Mouse (Mus musculus): ENCODE measurements at regions not wholly inside any gene's neighbourhood (a gene's known extent, or its start where the extent isn't known, plus 50 kb on each side); places are given as distances from the start of the nearest gene placed in this dataset.

- no peak for DNase-seq (ENCODE audit: low read depth in 3 of 3, low spot score in 3 of 3)
- H3K4me3 ChIP-seq (ENCODE audit: insufficient read depth in 1 of 2, low read depth in 2 of 2, low read length in 2 of 2), result no peak overlapping the region
- no peak overlapping the region for H3K27ac ChIP-seq
- no peak overlapping the region for H3K9ac ChIP-seq (replicated peaks)
- H3K27me3 ChIP-seq (ENCODE audit: control insufficient read depth, insufficient read depth, low read length), result no peaks in the 10 kb centered on the region
- 40% methylated on average over 7 of the region's 7 CpGs for WGBS (ENCODE audit: insufficient replicate concordance)
- no peak for ATAC-seq (ENCODE audit: insufficient read depth)
- no peaks in the 10 kb centered on the region for H3K9me3 ChIP-seq (ENCODE audit: control insufficient read depth, low read length)
- no peaks in the 10 kb centered on the region for H3K36me3 ChIP-seq (replicated peaks; ENCODE audit: control insufficient read depth, insufficient read depth, low read depth)
- H3K4me2 ChIP-seq (ENCODE audit: low read depth), result no peak overlapping the region
- no peak for TF ChIP-seq CTCF (IDR thresholded peaks at IDR 0.05; ENCODE audit: low read depth)
- TF ChIP-seq EP300 (IDR thresholded peaks at IDR 0.05; ENCODE audit: low read depth), result no peak
- H3K4me1 ChIP-seq (replicated peaks; ENCODE audit: control insufficient read depth in 2 of 2, insufficient read depth in 2 of 2, low read length in 1 of 2), result no peaks in the 10 kb centered on the region
Measured at GRCm38 (mm10) chr16:29911164-29911571, 153.0 kb upstream of the Hes1 start.

GRCm38 (mm10) chr16:29913357-29914010 is 150.7 kb upstream of the Hes1 start:
- Histone ChIP-seq H3K4me2 (ENCODE audit: low read depth) (no peak overlapping the region), H3K9me3 (ENCODE audit: control insufficient read depth, low read length) (no peaks in the 10 kb centered on the region), H3K9ac (replicated peaks) (no peak overlapping the region), H3K27ac (no peak overlapping the region), H3K36me3 (replicated peaks; ENCODE audit: control insufficient read depth, insufficient read depth, low read depth) (no peaks in the 10 kb centered on the region), H3K4me3 (ENCODE audit: insufficient read depth in 1 of 2, low read depth in 2 of 2, low read length in 2 of 2) (no peak overlapping the region), H3K4me1 (replicated peaks; ENCODE audit: control insufficient read depth in 2 of 2, insufficient read depth in 2 of 2, low read length in 1 of 2) (no peaks in the 10 kb centered on the region), H3K27me3 (ENCODE audit: control insufficient read depth, insufficient read depth, low read length) (no peaks in the 10 kb centered on the region)
- WGBS (ENCODE audit: insufficient replicate concordance), result 53% methylated on average over 8 of the region's 8 CpGs
- TF ChIP-seq CTCF (IDR thresholded peaks at IDR 0.05; ENCODE audit: low read depth), result no peak
- TF ChIP-seq EP300 (IDR thresholded peaks at IDR 0.05; ENCODE audit: low read depth), result no peak
- DNase-seq (ENCODE audit: low read depth in 3 of 3, low spot score in 3 of 3) (no peak), ATAC-seq (ENCODE audit: insufficient read depth) (no peak)

- TF ChIP-seq CTCF (IDR thresholded peaks at IDR 0.05; ENCODE audit: low read depth) (no peak), EP300 (IDR thresholded peaks at IDR 0.05; ENCODE audit: low read depth) (no peak)
- Histone ChIP-seq H3K4me2 (ENCODE audit: low read depth) (no peak overlapping the region), H3K27ac (no peak overlapping the region), H3K4me1 (replicated peaks; ENCODE audit: control insufficient read depth in 2 of 2, insufficient read depth in 2 of 2, low read length in 1 of 2) (no peaks in the 10 kb centered on the region), H3K9me3 (ENCODE audit: control insufficient read depth, low read length) (no peaks in the 10 kb centered on the region), H3K4me3 (ENCODE audit: insufficient read depth in 1 of 2, low read depth in 2 of 2, low read length in 2 of 2) (no peak overlapping the region), H3K36me3 (replicated peaks; ENCODE audit: control insufficient read depth, insufficient read depth, low read depth) (no peaks in the 10 kb centered on the region), H3K27me3 (ENCODE audit: control insufficient read depth, insufficient read depth, low read length) (no peaks in the 10 kb centered on the region), H3K9ac (replicated peaks) (no peak overlapping the region)
- DNase-seq (ENCODE audit: low read depth in 3 of 3, low spot score in 3 of 3), result no peak
- WGBS (ENCODE audit: insufficient replicate concordance), result 50% methylated on average over 11 of the region's 11 CpGs
- no peak for ATAC-seq (ENCODE audit: insufficient read depth)
Measured at GRCm38 (mm10) chr16:29915346-29915745, 148.8 kb upstream of the Hes1 start.

GRCm38 (mm10) chr16:29917989-29918388 is 146.2 kb upstream of the Hes1 start:
- Histone ChIP-seq H3K9ac (replicated peaks) (no peak overlapping the region), H3K9me3 (ENCODE audit: control insufficient read depth, low read length) (no peaks in the 10 kb centered on the region), H3K4me2 (ENCODE audit: low read depth) (no peak overlapping the region), H3K27ac (no peak overlapping the region), H3K4me3 (ENCODE audit: insufficient read depth in 1 of 2, low read depth in 2 of 2, low read length in 2 of 2) (no peak overlapping the region), H3K36me3 (replicated peaks; ENCODE audit: control insufficient read depth, insufficient read depth, low read depth) (no peaks in the 10 kb centered on the region), H3K4me1 (replicated peaks; ENCODE audit: control insufficient read depth in 2 of 2, insufficient read depth in 2 of 2, low read length in 1 of 2) (no peaks in the 10 kb centered on the region; a peak in 1 of 4 replicates), H3K27me3 (ENCODE audit: control insufficient read depth, insufficient read depth, low read length) (no peaks in the 10 kb centered on the region)
- DNase-seq (ENCODE audit: low read depth in 3 of 3, low spot score in 3 of 3) (no peak), ATAC-seq (ENCODE audit: insufficient read depth) (no peak)
- WGBS (ENCODE audit: insufficient replicate concordance), result 41% methylated on average over 3 of the region's 3 CpGs
- no peak for TF ChIP-seq CTCF (IDR thresholded peaks at IDR 0.05; ENCODE audit: low read depth)
- no peak for TF ChIP-seq EP300 (IDR thresholded peaks at IDR 0.05; ENCODE audit: low read depth)

- WGBS (ENCODE audit: insufficient replicate concordance), result 64% methylated on average over 6 of the region's 6 CpGs
- Histone ChIP-seq H3K4me3 (ENCODE audit: insufficient read depth in 1 of 2, low read depth in 2 of 2, low read length in 2 of 2) (no peak overlapping the region), H3K9me3 (ENCODE audit: control insufficient read depth, low read length) (no peaks in the 10 kb centered on the region), H3K27me3 (ENCODE audit: control insufficient read depth, insufficient read depth, low read length) (no peaks in the 10 kb centered on the region), H3K4me2 (ENCODE audit: low read depth) (no peak overlapping the region), H3K27ac (no peak overlapping the region), H3K36me3 (replicated peaks; ENCODE audit: control insufficient read depth, insufficient read depth, low read depth) (no peaks in the 10 kb centered on the region), H3K4me1 (replicated peaks; ENCODE audit: control insufficient read depth in 2 of 2, insufficient read depth in 2 of 2, low read length in 1 of 2) (no peaks in the 10 kb centered on the region; a peak in 1 of 4 replicates), H3K9ac (replicated peaks) (no peak overlapping the region)
- ATAC-seq (ENCODE audit: insufficient read depth) (no peak), DNase-seq (ENCODE audit: low read depth in 3 of 3, low spot score in 3 of 3) (no peak)
- no peak for TF ChIP-seq EP300 (IDR thresholded peaks at IDR 0.05; ENCODE audit: low read depth)
- TF ChIP-seq CTCF (IDR thresholded peaks at IDR 0.05; ENCODE audit: low read depth), result no peak
Measured at GRCm38 (mm10) chr16:29918396-29918795, 145.8 kb upstream of the Hes1 start.
